Mouse (Mus musculus): Measurements from ENCODE around the gene Olfr1357. TPM values are rescaled to one million over a fixed set of nuclear protein-coding genes. Genes with fewer than 3 reads are reported as not detected.

Olfr1357 gene
- total and polyA plus RNA-seq, 2 experiments from 2014 or later = not detected

GRCm38 (mm10) chr10:78585606-78586005 is 32.3 kb downstream of the Olfr1357 start:
- Histone ChIP-seq H3K36me3 (ENCODE audit: insufficient read depth, low read length) (peaks cover 28% of the 10 kb centered on the region), H3K9me3 (ENCODE audit: low read length) (no peaks in the 10 kb centered on the region), H3K27ac (ENCODE audit: low read depth, low read length) (no peak overlapping the region), H3K4me3 (ENCODE audit: low read depth, low read length) (no peak overlapping the region), H3K27me3 (ENCODE audit: insufficient read depth, low read length) (no peaks in the 10 kb centered on the region), H3K9ac (replicated peaks; ENCODE audit: low read length, poor library complexity, severe bottlenecking) (no peak overlapping the region), H3K4me1 (ENCODE audit: insufficient read depth, low read length) (no peaks in the 10 kb centered on the region), H3K4me2 (ENCODE audit: low read depth, low read length, poor library complexity, severe bottlenecking) (no peak overlapping the region)
- ATAC-seq (ENCODE audit: low FRiP score) (no peak), DNase-seq (ENCODE audit: low spot score) (no peak)
- 86% methylated on average over 22 of the region's 22 CpGs for WGBS
- TF ChIP-seq CTCF (IDR thresholded peaks at IDR 0.05) = no peak

GRCm38 (mm10) chr10:78584996-78585395 is 32.9 kb downstream of the Olfr1357 start:
- Histone ChIP-seq H3K9ac (replicated peaks; ENCODE audit: low read length, poor library complexity, severe bottlenecking) (no peak overlapping the region), H3K4me3 (ENCODE audit: low read depth, low read length) (no peak overlapping the region), H3K27me3 (ENCODE audit: insufficient read depth, low read length) (no peaks in the 10 kb centered on the region), H3K4me2 (ENCODE audit: low read depth, low read length, poor library complexity, severe bottlenecking) (no peak overlapping the region), H3K27ac (ENCODE audit: low read depth, low read length) (no peak overlapping the region), H3K36me3 (ENCODE audit: insufficient read depth, low read length) (peaks cover 32% of the 10 kb centered on the region), H3K4me1 (ENCODE audit: insufficient read depth, low read length) (no peaks in the 10 kb centered on the region), H3K9me3 (ENCODE audit: low read length) (no peaks in the 10 kb centered on the region)
- TF ChIP-seq CTCF (IDR thresholded peaks at IDR 0.05) = no peak
- DNase-seq (ENCODE audit: low spot score) (no peak), ATAC-seq (ENCODE audit: low FRiP score) (no peak)
- 90% methylated on average over 1 of the region's 1 CpGs for WGBS

GRCm38 (mm10) chr10:78583939-78584338 is 33.9 kb downstream of the Olfr1357 start:
- Histone ChIP-seq H3K9ac (replicated peaks; ENCODE audit: low read length, poor library complexity, severe bottlenecking) (no peak overlapping the region), H3K9me3 (ENCODE audit: low read length) (no peaks in the 10 kb centered on the region), H3K27ac (ENCODE audit: low read depth, low read length) (no peak overlapping the region), H3K4me3 (ENCODE audit: low read depth, low read length) (no peak overlapping the region), H3K4me1 (ENCODE audit: insufficient read depth, low read length) (no peaks in the 10 kb centered on the region), H3K4me2 (ENCODE audit: low read depth, low read length, poor library complexity, severe bottlenecking) (no peak overlapping the region), H3K36me3 (ENCODE audit: insufficient read depth, low read length) (peaks cover 43% of the 10 kb centered on the region), H3K27me3 (ENCODE audit: insufficient read depth, low read length) (no peaks in the 10 kb centered on the region)
- 87% methylated on average over 3 of the region's 3 CpGs for WGBS
- TF ChIP-seq CTCF (IDR thresholded peaks at IDR 0.05) = no peak
- no peak for ATAC-seq (ENCODE audit: low FRiP score)
- DNase-seq (ENCODE audit: low spot score) = no peak

GRCm38 (mm10) chr10:78583347-78583746 is 34.5 kb downstream of the Olfr1357 start:
- Histone ChIP-seq H3K27me3 (ENCODE audit: insufficient read depth, low read length) (no peaks in the 10 kb centered on the region), H3K9ac (replicated peaks; ENCODE audit: low read length, poor library complexity, severe bottlenecking) (no peak overlapping the region), H3K4me3 (ENCODE audit: low read depth, low read length) (no peak overlapping the region), H3K4me2 (ENCODE audit: low read depth, low read length, poor library complexity, severe bottlenecking) (no peak overlapping the region), H3K36me3 (ENCODE audit: insufficient read depth, low read length) (peaks cover 45% of the 10 kb centered on the region), H3K4me1 (ENCODE audit: insufficient read depth, low read length) (no peaks in the 10 kb centered on the region), H3K27ac (ENCODE audit: low read depth, low read length) (no peak overlapping the region), H3K9me3 (ENCODE audit: low read length) (no peaks in the 10 kb centered on the region)
- ATAC-seq (ENCODE audit: low FRiP score) (no peak), DNase-seq (ENCODE audit: low spot score) (no peak)
- TF ChIP-seq CTCF (IDR thresholded peaks at IDR 0.05) = no peak
- 81% methylated on average over 9 of the region's 9 CpGs for WGBS

GRCm38 (mm10) chr10:78581121-78581520 is 36.8 kb downstream of the Olfr1357 start:
- ATAC-seq (ENCODE audit: low FRiP score) (no peak), DNase-seq (ENCODE audit: low spot score) (no peak)
- no peak overlapping the region for H3K9ac ChIP-seq (replicated peaks; ENCODE audit: low read length, poor library complexity, severe bottlenecking)
- no peak overlapping the region for H3K27ac ChIP-seq (ENCODE audit: low read depth, low read length)
- H3K36me3 ChIP-seq (ENCODE audit: insufficient read depth, low read length) = peaks cover 51% of the 10 kb centered on the region
- 93% methylated on average over 7 of the region's 7 CpGs for WGBS
- no peaks in the 10 kb centered on the region for H3K9me3 ChIP-seq (ENCODE audit: low read length)
- H3K27me3 ChIP-seq (ENCODE audit: insufficient read depth, low read length) = no peaks in the 10 kb centered on the region
- no peak overlapping the region for H3K4me3 ChIP-seq (ENCODE audit: low read depth, low read length)
- H3K4me1 ChIP-seq (ENCODE audit: insufficient read depth, low read length) = no peaks in the 10 kb centered on the region
- H3K4me2 ChIP-seq (ENCODE audit: low read depth, low read length, poor library complexity, severe bottlenecking) = no peak overlapping the region
- TF ChIP-seq CTCF (IDR thresholded peaks at IDR 0.05) = no peak

- Histone ChIP-seq H3K27ac (ENCODE audit: low read depth, low read length) (no peak overlapping the region), H3K36me3 (ENCODE audit: insufficient read depth, low read length) (peaks cover 38% of the 10 kb centered on the region), H3K9ac (replicated peaks; ENCODE audit: low read length, poor library complexity, severe bottlenecking) (no peak overlapping the region), H3K27me3 (ENCODE audit: insufficient read depth, low read length) (no peaks in the 10 kb centered on the region), H3K4me2 (ENCODE audit: low read depth, low read length, poor library complexity, severe bottlenecking) (no peak overlapping the region), H3K9me3 (ENCODE audit: low read length) (no peaks in the 10 kb centered on the region), H3K4me3 (ENCODE audit: low read depth, low read length) (no peak overlapping the region), H3K4me1 (ENCODE audit: insufficient read depth, low read length) (peaks cover 2% of the 10 kb centered on the region; the same call in 1 of the 2 replicates)
- WGBS = 83% methylated on average over 3 of the region's 3 CpGs
- no peak for DNase-seq (ENCODE audit: low spot score)
- ATAC-seq (ENCODE audit: low FRiP score) = no peak
- no peak for TF ChIP-seq CTCF (IDR thresholded peaks at IDR 0.05)
Measured at GRCm38 (mm10) chr10:78578204-78578603, 39.7 kb downstream of the Olfr1357 start.
